Mouse (Mus musculus): Measurements from ENCODE around the gene Tenm3.

GRCm38 (mm10) chr8:48530916-48531570, 312.7 kb downstream of the Tenm3 start:
- TF ChIP-seq HCFC1 (IDR thresholded peaks at IDR 0.05; ENCODE audit: low read depth, low read length) (no peak), POLR2A (IDR thresholded peaks at IDR 0.05; ENCODE audit: low read depth, low read length) (no peak), CTCF (conservative IDR thresholded peaks at IDR 0.05 in 1 of 2, IDR thresholded peaks at IDR 0.05 in 1 of 2; ENCODE audit: low read depth in 2 of 2, low read length in 2 of 2) (no peak), TCF12 (IDR thresholded peaks at IDR 0.05; ENCODE audit: low read depth, low read length) (no peak), ELF1 (IDR thresholded peaks at IDR 0.05; ENCODE audit: low read depth, low read length) (no peak), ZNF384 (IDR thresholded peaks at IDR 0.05; ENCODE audit: low read depth, low read length) (no peak), NELFE (IDR thresholded peaks at IDR 0.05; ENCODE audit: low read depth, low read length) (no peak), USF2 (conservative IDR thresholded peaks at IDR 0.05; ENCODE audit: low read depth, low read length) (no peak), GABPA (IDR thresholded peaks at IDR 0.05; ENCODE audit: insufficient replicate concordance, low read depth, low read length) (no peak), CHD2 (IDR thresholded peaks at IDR 0.05; ENCODE audit: low read length) (no peak), E2F4 (IDR thresholded peaks at IDR 0.05; ENCODE audit: insufficient replicate concordance, low read depth, low read length) (no peak), ZKSCAN1 (IDR thresholded peaks at IDR 0.05; ENCODE audit: borderline replicate concordance, low read depth, low read length) (no peak)

Measured in CH12.LX (cell line).